Mouse (Mus musculus) left cerebral cortex, postnatal 36 days (tissue): ENCODE data around the gene Rnls. TPM values are rescaled to one million over a fixed set of nuclear protein-coding genes. Genes with fewer than 3 reads are reported as not detected.
A peak's percentile ranks its signal among the peaks of the same experiment; 100 is the strongest.

Experiments used
- DNase-seq, 2 experiments: peaks; one replicate each; pipeline ENCODE4 v3.0.0; 2021 to 2022; ENCODE audit warnings: low spot score in 2 of 2, mixed read lengths in 1 of 2
- intact Hi-C: fragments of 180-260 bp; cut with DNase I; formaldehyde crosslinking; loops from one replicate; pipeline ENCODE4 v1.15.1; 2025
- total RNA-seq, 2 experiments: library from RNA; stranded (reverse); gene quantifications; 2 replicates each; pipeline ENCODE4 v1.2.3; 2021

Gene Rnls
- total RNA-seq, 2 experiments from 2014 or later = 1.7 to 2.1 TPM

DNA sequence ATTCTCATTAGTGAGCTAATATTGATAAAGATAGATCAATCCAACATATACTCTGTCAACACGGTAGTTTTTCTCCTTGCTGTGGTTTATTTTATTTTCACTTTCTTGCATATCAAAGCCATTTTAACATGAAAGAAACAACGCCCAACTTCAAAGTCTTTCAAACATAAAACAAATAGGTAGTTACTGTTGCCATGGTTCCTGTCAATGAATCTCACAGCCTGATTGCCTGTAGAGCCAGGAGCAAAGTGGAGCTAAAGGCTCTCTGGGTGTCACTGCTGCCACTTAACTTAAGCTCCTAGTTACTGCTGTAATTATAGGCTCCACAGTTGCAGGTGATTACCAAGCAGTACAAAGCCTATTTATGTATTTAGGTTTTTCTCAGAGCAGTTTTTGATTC lies 126.8 kb downstream of the Rnls start:
- intact Hi-C loops = no loop called here
- no peak for DNase-seq

DNA sequence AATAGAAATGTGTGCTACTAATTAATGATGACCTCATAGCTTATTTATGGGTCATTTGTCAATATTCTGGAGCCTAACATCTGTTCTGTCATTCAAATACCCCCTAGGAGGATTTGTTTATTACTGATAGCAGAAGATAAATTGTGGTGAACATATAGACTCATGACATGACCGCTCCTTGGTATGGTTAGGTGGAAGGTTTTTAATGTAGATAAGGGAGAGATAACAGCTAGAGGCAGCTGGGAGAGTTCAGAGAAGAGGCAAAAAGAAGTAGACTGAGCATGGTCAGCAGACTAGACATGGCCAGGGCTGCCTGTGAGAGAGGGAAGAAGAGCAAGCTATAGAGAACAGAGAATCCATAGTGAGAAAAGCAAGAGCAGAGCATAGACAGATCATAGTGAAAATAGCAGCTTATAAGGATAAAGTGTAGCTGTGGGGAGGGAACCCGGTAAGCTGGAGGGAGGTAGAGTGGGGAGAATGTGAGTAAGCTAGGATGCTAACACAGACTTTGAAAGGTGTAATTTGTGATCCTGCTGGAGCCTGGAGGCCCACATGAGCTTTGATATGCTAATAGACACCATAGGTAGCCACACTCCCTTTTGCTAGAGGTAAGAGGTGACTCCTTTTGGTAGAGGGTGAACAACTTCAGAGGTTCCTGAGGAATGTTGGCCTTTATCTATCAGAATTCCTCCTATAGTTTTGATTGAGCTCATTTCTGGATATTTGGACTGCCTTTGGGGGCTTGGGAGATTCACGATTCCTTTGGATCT lies 127.7 kb downstream of the Rnls start:
- intact Hi-C loops = no loop called here
- no peak for DNase-seq

DNA sequence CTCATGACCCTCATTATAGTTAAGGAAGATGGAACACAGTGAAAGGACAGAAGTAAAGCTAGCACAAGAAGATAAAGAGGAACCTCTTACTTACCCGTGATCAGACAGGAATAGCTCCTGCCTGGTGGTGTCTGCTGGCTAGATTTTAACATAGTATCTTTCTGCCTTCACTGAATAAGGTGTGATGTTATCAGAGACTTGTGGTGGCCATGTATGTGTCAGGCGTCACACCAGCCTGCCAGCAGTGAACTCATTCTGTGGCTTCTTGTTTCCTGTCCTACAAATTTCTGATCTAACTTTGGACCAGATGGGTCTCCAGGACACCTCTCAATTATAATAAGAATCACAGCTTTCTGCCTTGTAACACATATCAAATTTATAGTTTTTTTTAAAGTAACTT lies 129.7 kb downstream of the Rnls start:
- intact Hi-C loops = no loop called here
- DNase-seq = no peak

DNA sequence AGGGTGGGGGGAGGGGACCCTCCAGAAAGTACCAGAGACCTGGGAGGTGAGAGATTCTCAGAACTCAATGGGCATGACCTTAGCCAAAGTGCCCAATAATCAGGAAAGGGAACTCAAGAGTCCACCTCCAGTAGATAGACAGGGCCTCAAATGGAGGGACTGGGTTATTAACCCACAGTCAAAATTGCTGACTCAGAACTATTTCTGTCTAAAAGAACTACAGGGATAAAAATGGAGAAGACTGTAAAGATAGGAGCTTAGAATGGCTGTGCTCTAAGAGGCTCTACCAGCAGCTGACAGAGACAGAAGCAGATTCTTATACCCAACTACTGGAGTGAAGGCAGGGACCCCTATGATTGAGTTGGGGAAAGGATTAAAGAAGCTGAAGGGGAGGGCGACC lies 132.9 kb downstream of the Rnls start:
- intact Hi-C loops = no loop called here
- DNase-seq = no peak

DNA sequence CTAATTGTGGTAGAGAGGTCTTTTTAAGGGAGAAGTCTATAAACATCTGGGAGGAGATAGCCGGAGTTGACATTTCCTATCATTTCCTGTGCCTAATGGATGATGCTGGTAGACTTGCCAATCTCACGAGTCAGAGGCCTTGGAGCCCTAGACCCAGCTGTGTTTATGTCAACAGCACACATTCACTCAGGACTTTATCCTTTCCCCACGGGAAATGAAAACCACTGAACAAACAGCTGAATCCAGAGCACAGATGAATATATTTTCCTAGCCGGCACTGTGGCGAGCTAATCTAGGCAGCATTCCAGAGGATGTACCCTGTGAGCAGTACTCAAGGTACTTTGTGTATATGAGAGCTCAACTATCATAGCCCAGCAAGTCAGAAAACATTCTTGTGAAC lies 138.2 kb downstream of the Rnls start:
- DNase-seq = no peak
- intact Hi-C loops = loop anchor here (5.0 kb wide), 1 partner anchor 88 kb away; no protein-coding TSS in a partner anchor

DNA sequence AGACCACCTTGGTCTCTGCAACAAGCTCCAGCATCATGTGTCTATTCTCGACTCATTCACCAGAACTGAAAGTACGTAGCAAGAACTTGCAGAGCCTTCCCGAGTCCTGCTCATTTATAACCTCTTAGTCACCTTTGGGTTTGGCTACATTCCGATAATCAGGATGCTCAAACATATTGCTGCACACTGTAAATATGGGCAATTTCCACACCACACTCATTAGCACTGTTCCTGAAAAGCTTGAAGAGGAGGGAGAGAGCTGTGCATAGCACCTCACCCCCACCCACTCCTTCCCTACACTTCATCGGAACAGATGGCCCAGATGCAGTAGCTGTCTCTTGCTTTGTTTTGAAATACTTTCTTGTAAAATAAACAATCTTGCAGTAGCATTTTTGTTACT lies 139.9 kb downstream of the Rnls start:
- peak; percentile 46 to 65 for DNase-seq
- intact Hi-C loops = loop anchor here (5.0 kb wide), 1 partner anchor 90 kb away; no protein-coding TSS in a partner anchor

DNA sequence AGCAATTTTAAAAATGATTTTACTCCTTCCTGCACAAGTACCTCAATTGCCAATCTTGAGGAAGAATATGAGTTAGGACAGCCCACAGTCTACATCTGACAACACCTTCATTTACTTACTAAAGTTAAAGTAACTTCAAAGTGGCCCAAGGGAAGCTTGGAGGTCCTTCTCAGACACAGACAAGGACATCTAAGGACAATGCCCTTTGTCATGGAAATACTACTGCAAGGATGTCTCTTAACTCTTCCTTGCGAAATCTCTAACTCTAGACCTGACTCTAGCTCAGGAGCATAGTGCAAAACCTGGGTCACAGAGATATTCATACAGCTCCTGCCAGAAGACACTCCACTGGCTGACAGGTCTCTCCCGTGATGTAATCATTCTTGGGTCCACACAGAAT lies 147.9 kb downstream of the Rnls start:
- intact Hi-C loops = no loop called here

DNA sequence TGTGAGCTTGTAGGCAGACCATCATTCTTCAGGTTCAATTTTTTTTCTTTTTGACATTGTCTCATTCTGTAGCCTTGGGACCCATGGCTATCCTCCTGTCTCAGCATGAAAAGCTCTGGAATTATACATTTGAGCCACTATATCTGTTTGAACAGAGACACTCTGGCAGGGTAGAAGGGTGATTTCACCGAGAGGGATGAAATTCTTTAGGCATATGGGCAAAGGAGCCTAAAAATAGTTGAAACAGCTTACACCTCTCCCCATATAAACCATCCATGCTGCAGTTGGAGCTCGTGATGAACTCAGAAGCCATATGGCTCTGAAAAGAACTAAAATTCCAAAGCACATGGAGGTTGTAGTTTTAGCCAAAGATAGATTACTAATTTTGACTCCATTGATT lies 151.7 kb downstream of the Rnls start:
- intact Hi-C loops = no loop called here
- DNase-seq = peak in 1 of 2 experiments; percentile 35

More for the DNA sequence above, 147.9 kb downstream of the Rnls start:
- DNase-seq = no peak

DNA sequence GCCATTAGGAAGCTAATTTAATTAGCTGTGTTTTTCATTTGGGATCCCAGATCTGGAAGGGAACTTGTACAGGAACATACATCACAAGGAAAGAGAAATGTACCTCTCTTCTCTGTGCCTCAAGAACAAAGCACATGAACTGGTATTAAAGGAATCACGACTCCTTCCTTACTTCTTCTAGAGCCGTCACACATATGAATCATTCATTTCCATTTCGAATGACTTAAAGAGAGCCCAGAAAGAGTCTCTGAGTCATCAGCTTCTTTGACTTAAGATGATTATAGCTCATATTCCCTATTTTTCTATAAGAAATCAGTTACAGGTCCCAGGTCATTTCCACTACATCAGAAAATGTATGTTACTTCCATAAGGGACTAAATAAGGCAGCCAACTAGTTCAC lies 159.2 kb downstream of the Rnls start:
- no peak for DNase-seq
- intact Hi-C loops = no loop called here

DNA sequence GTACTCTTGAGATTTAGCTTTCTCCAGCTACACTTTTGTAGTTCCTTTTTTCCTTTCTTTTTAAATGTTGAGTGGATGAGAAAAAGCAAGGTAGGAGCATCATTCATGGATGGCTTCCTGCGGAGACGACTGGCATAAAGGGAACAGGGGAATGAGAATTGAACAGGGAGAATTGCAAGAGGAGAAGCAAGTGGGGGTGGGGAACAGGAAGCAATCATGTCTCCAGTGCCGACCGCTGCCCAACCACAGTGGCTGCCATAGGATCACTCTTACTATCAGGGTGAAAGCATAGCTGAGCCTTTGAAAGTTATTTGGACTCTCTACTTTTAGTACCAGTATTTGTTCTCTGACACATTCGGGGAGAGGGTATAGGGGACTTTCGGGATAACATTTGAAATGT lies 160.8 kb downstream of the Rnls start:
- DNase-seq = no peak
- intact Hi-C loops = no loop called here

DNA sequence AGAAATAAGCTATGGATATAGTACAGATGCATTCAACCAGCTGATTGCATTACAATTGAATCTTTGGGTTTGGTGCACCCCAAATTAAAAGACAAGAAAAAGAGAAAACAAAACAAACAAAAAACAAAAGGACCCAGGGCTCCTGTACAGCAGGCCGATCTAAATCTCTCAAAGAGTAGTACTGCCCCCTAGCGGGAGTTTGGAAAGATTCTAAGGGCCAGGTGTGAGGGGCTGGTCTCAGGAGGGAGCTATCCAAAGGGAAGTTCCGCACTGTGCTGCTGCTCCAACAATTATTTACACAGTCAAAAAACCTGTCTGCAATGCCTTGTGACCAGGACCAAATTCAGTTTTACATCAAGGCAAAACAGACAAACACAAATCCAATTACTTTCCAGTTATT lies 165.1 kb downstream of the Rnls start:
- peak; percentile 45 to 59 for DNase-seq
- intact Hi-C loops = loop anchor here (2.0 to 10.0 kb wide), 2 partner anchors 140 to 272 kb away; no protein-coding TSS in a partner anchor

DNA sequence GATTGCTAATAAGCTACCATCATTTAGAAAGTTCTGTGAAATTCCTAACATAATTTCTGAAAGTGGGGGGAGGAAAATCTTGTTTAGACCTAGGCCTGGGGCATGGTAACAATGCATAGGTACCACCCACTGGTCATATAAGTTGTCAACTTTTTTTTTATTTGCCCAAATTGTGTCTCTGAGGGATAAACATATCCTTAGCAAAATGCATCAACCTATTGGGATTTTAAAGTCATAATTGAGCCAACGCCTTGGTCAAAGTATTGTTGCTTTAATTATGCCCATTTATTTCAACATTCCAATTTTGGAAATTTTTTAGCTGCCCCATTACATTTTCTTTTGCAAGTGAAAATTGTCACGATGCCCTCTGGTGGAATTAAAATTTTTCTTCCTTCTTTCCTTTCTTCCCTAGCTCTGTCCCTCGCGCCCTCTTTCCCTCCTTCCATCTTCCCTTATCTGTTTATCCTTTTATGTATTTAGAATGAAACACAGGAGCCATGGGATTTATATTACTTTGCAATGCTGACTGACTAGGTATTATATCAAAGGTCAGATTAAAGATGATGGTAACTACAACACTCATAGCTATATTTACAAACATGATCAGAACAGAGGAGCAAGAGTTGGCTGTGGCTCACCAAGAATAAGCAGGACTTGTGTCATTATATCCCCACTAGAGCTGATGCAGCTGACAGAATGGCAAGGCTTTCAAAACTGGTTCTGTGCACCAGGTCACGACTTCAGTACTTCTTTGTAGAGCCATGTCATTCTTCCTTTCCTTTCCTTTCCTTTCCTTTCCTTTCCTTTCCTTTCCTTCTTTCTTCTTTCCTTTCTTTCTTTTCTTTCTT lies 166.0 kb downstream of the Rnls start:
- DNase-seq = no peak
- intact Hi-C loops = loop anchor here (1.0 to 10.0 kb wide), 4 partner anchors 141 to 511 kb away; partner anchors contain the start of gene Pten

DNA sequence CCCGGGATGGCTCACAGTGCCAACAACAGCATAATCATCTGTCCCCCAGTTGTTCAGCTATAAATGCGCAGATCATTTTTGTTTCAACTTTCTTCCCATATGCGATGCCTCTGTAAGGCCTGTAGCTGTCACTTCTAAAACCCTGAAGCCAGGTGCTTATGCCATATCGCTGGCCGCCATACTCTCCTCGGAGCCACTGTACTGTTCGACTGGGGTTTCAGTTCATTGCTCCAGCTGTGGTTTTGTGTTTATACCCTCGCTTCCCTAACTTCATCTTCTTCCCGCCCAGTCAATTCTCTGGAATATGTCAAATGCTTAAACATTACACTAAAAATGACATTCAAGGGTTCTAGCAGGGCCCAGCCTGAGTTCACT lies 167.1 kb downstream of the Rnls start:
- intact Hi-C loops = loop anchor here (2.0 to 10.0 kb wide), 2 partner anchors 270 to 468 kb away; partner anchors contain the start of gene Pten
- DNase-seq = no peak

DNA sequence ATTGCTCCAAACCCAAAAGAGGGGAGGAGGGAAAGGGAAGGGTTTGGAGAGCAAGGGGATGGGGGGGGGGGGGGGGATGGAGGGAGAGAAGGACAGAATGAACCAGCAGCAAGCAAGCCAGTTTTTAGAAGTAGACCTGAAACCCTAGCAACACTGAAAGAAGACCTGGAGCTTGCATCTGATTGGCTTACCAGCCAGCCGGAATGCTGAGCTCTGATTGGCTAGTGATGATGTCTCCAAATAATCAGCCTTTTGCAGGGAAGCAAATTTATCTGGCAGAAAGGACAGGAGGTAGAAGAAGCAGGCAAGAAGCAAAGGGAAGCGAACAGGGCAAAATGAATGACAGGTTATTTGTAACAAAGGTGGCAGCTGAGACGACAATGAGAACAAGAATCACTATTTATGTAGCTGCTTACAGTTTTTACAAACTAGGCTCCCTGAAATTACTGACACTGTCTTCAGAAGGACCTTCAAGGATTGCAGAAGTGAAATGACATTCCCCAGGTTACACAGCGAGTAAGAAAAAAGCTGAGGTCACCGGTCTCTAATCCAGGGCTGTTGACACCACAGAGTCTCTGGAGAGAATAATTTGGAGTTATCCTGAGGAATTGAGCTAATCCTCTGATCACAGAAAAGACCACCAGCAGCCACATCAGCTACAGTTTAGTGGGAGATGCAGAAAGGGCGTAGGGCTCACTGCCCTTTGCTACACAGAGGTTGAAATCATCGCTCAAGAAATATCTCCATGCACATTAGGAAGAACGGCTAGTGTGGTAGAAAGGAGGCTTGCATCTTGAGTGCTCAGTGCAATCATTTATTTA lies 167.7 kb downstream of the Rnls start:
- peak; percentile 74 for DNase-seq

DNA sequence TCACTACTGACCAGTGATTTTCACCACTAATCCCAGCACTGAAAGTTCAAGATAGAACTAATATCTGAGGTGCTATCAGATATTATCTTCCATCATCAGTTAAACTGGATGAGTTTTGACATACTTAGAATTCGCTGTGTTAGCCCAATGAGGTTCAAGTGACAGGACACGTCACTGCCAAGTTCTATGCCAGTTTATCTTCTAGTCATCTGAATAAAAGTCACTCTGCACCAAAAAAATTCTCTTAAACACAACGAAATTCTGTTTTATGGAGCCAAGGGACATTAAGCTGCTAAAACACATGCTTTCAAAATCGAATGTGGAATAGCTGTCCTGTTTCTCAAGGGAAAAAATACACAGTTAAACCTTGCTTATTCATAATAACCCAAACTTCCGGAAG lies 168.3 kb downstream of the Rnls start:
- DNase-seq = no peak
- intact Hi-C loops = loop anchor here (2.0 to 10.0 kb wide), 2 partner anchors 269 to 467 kb away; partner anchors contain the start of gene Pten

More for the DNA sequence above, 167.7 kb downstream of the Rnls start:
- intact Hi-C loops = loop anchor here (2.0 to 10.0 kb wide), 2 partner anchors 270 to 468 kb away; partner anchors contain the start of gene Pten

DNA sequence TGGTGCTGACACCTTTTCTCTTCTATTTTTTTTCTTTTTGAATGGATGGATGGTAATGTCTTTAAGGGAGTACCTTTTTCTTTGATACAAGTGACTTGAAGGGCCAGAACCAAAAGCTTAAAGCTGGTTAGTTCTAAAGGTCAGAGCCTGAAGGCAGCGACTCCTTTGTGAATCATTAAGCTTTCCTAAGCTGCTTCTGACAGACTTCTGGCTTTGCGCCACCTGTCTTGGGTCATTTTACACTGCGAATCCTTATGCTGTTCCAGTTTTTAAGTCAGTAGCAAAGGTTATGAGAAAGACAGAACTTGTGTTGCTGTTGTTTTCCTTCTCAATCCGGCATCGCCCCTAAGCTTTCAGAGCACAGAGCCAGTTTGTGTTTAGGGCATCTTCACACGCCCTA lies 168.8 kb downstream of the Rnls start:
- no peak for DNase-seq
- intact Hi-C loops = loop anchor here (10.0 kb wide), 1 partner anchor 268 kb away; no protein-coding TSS in a partner anchor

DNA sequence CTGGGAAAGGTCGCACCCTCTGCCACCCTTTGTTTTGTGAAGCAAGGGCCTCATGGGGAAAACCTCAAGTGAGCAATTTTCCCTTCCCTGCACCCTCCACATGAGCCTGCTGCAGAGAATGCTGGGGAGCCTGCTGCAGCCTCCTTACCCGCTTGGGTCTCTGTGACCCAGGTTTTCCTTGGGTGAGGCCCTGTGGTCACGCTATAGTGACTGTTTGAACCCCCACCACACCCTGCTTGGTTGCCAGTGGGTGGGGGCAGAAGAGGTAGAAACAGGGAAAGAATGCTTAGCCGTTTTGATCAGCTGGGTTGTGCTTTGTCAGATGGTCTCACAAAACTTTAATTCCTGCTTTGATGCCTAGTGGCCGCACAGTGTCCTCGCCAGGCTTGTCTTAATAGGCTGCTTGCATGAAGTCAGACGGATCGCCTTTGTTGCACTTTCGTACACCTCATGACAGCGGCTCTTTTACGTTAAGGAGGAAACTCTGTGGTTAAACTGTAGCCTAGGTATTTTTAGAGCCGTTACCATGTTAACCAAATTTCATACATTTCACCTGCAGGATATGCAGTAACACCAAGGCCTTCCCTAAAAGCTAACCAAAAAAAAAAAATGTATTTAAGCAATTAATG lies 169.4 kb downstream of the Rnls start:
- intact Hi-C loops = loop anchor here (10.0 kb wide), 1 partner anchor 268 kb away; no protein-coding TSS in a partner anchor
- no peak for DNase-seq

DNA sequence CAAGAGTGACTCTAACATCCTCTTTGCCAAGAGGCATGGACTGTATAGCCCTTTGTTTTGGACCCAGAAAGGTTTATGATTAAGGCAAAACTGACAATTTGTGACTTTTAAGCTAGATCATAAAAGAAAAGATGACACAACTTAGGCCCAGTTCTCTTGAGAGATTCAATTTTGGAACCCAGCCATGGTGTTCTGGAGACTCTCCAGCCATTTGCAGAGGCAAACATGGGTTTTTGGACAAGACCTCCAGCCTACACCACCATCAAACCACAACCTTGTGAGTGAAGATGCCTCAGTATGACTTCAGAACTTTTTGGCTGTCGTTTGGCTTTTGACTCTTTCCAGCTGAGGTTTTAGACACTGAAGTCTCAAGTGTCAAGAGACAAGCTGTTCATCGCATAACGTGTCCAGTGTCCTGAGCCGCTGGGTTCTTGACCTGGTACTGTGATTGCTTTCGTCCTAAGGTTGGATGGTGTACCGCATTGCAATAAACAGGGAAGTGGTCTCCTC lies 174.2 kb downstream of the Rnls start:
- no peak for DNase-seq
- intact Hi-C loops = no loop called here

DNA sequence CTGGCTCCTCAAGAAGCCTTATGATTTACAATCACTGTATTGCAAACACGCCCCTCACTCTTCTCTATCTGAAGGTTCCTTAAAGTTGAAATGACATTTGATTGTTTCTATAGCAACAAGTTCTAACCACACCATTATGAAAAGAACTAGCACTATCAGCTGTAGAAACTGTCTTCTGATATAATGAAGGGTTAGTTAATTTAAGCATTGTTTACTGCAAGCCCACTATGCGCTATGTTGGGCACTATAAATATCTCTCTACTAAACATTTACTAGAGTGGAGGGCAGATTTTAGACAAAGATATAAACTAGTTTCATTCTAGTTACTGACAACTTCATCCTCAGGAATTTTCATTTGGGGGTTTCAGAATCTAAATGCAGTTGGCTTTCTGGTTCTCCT lies 182.4 kb downstream of the Rnls start:
- intact Hi-C loops = no loop called here
- no peak for DNase-seq
